Mouse (Mus musculus): ENCODE measurements around the gene Apob. TPM values are rescaled to one million over a fixed set of nuclear protein-coding genes. Genes with fewer than 3 reads are reported as not detected.

Gene Apob
- total and polyA plus RNA-seq, 2 experiments = 469 to 3,713 TPM

DNA sequence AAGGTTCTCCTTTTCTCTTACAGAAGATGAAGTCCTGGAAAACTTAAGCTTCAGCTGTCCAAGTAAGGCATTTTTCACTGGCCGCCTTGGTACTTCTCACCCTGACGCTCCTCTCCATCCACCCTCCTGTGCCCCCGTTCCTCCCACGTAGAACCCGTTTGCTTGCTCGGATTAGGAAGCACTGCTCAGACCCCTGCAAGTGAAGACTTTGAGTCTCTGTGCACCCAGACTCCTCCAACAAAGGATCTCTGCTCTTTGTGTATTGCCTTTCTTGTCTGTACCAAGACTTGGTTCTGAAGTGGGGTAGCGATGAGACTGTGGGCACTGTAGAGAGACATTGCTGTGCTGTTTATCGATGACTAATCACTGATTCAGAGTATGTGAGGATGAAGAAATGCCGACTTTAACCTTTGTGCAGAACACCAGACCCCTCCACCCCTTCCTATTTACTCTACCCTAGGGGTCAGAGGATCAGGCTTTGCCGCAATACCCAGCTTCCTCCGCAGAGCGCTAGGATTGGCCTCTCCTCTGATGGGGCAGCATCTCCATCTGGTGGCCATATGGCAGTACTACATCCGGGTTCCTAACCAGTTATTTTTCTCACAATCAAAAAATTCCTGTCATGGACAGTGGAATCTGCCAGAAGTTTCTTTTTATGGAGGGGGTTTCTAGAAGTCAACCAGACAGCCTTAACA is 889 bp downstream of the Apob start:
- TF ChIP-seq CTCF (IDR thresholded peaks at IDR 0.05; ENCODE audit: low read depth, low read length) = peak; percentile 86
- TF ChIP-seq POLR2A (IDR thresholded peaks at IDR 0.05; ENCODE audit: extremely low read depth, insufficient read depth, low read length) = peak; percentile 19; the same call in 1 of the 2 replicates
- H3K4me1 ChIP-seq (ENCODE audit: control insufficient read depth, insufficient read depth, low read length) = peaks cover 15% of the 10 kb centered on the region
- peak; percentile 92 for DNase-seq (ENCODE audit: extremely low read depth, low read depth, low spot score)
- H3K36me3 ChIP-seq (ENCODE audit: control insufficient read depth, insufficient read depth, low read length) = peaks cover 44% of the 10 kb centered on the region
- H3K4me3 ChIP-seq (ENCODE audit: insufficient read depth, low read depth, low read length) = peak overlapping the region; percentile 65
- no peaks in the 10 kb centered on the region for H3K27me3 ChIP-seq (ENCODE audit: control insufficient read depth, insufficient read depth, low read length)
- peaks cover 13% of the 10 kb centered on the region; the same call in 1 of the 2 replicates for H3K79me2 ChIP-seq (ENCODE audit: control insufficient read depth, insufficient read depth, low read length)
- WGBS = 13% methylated on average over 13 of the region's 13 CpGs
- H3K9ac ChIP-seq (ENCODE audit: low read depth, low read length) = peak overlapping the region; percentile 84
- peak overlapping the region; percentile 82 for H3K27ac ChIP-seq (replicated peaks; ENCODE audit: insufficient read depth, low read depth, low read length)

DNA sequence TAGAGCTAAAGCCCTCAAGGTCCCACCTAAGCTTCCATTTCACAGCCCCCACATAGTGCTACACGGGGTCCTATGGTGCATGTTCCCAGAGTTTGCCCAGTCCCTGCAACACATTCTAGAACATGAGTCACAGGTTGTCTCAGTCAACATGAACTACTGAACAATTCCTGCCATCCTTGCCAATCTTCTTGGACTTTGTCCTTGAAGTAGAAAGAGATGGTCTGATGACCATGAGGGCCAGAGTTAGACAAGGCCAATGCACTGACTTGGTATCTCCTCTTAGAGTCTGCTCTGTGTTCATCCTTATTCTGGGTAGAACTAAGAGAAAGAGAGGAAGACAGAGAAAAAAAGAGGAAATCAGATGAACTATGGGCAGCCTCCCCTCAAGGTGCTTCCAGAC is 7.0 kb downstream of the Apob start:
- Histone ChIP-seq H3K79me2 (ENCODE audit: control insufficient read depth, insufficient read depth, low read length) (peaks cover 5% of the 10 kb centered on the region; the same call in 1 of the 2 replicates), H3K9ac (ENCODE audit: low read depth, low read length) (peak overlapping the region; percentile 50), H3K27ac (replicated peaks; ENCODE audit: insufficient read depth, low read depth, low read length) (peak overlapping the region; percentile 72), H3K27me3 (ENCODE audit: control insufficient read depth, insufficient read depth, low read length) (no peaks in the 10 kb centered on the region), H3K36me3 (ENCODE audit: control insufficient read depth, insufficient read depth, low read length) (peaks cover 97% of the 10 kb centered on the region), H3K4me3 (ENCODE audit: insufficient read depth, low read depth, low read length) (no peak overlapping the region), H3K4me1 (ENCODE audit: control insufficient read depth, insufficient read depth, low read length) (peaks cover 35% of the 10 kb centered on the region)
- no peak for TF ChIP-seq CTCF (IDR thresholded peaks at IDR 0.05; ENCODE audit: low read depth, low read length)
- DNase-seq (ENCODE audit: extremely low read depth, low read depth, low spot score) = peak; percentile 87
- WGBS = 15% methylated on average over 1 of the region's 1 CpGs

DNA sequence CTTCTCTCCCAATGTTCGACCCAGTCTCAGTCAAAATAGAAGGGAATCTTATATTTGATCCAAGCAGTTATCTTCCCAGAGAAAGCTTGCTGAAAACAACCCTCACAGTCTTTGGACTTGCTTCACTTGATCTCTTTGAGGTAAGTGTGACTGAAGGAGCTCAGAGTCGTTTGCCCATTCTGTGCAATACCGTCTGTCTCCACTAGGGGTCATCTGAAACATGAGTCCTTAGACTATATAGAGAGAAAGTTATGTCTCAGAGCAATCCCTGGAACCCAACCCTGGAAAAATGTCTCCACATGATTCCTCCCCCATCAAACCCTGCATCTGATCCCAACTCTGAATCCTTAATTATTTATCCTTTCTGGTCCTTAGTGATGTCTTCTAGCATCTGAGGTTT is 13.4 kb downstream of the Apob start:
- Histone ChIP-seq H3K4me1 (ENCODE audit: control insufficient read depth, insufficient read depth, low read length) (peaks cover 29% of the 10 kb centered on the region), H3K79me2 (ENCODE audit: control insufficient read depth, insufficient read depth, low read length) (no peaks in the 10 kb centered on the region), H3K27ac (replicated peaks; ENCODE audit: insufficient read depth, low read depth, low read length) (no peak overlapping the region), H3K9ac (ENCODE audit: low read depth, low read length) (no peak overlapping the region), H3K27me3 (ENCODE audit: control insufficient read depth, insufficient read depth, low read length) (no peaks in the 10 kb centered on the region), H3K4me3 (ENCODE audit: insufficient read depth, low read depth, low read length) (no peak overlapping the region), H3K36me3 (ENCODE audit: control insufficient read depth, insufficient read depth, low read length) (peaks cover 97% of the 10 kb centered on the region)
- peak; percentile 68 for DNase-seq (ENCODE audit: extremely low read depth, low read depth, low spot score)
- TF ChIP-seq POLR2A (IDR thresholded peaks at IDR 0.05; ENCODE audit: extremely low read depth, insufficient read depth, low read length) (no peak), CTCF (IDR thresholded peaks at IDR 0.05; ENCODE audit: low read depth, low read length) (0 out of 2 replicates have a peak, but pooled peaks have one; percentile 18)
- 8% methylated on average over 3 of the region's 3 CpGs for WGBS

DNA sequence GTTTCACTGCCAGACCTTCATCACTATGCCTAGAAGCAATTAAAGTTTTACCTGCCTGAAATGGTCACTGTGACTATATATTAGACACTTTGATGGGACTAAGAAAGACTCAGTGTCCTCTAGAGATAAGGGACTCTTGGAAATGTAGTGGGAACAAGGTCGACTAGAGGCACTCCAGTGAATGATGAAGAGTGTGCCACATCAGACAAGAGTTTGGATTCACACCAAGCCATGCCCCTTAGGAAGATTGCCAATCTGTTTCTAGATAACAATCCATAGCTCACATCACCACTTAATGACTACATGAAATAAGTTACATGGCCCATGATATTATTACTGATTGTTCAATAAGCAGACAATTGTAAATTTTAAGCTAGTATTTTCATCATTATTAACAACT is 14.1 kb downstream of the Apob start:
- H3K36me3 ChIP-seq (ENCODE audit: control insufficient read depth, insufficient read depth, low read length) = peaks cover 97% of the 10 kb centered on the region
- peaks cover 25% of the 10 kb centered on the region for H3K4me1 ChIP-seq (ENCODE audit: control insufficient read depth, insufficient read depth, low read length)
- TF ChIP-seq POLR2A (IDR thresholded peaks at IDR 0.05; ENCODE audit: extremely low read depth, insufficient read depth, low read length) (no peak), CTCF (IDR thresholded peaks at IDR 0.05; ENCODE audit: low read depth, low read length) (no peak)
- WGBS = 0% methylated on average over 1 of the region's 1 CpGs
- H3K27me3 ChIP-seq (ENCODE audit: control insufficient read depth, insufficient read depth, low read length) = no peaks in the 10 kb centered on the region
- no peaks in the 10 kb centered on the region for H3K79me2 ChIP-seq (ENCODE audit: control insufficient read depth, insufficient read depth, low read length)
- no peak overlapping the region for H3K27ac ChIP-seq (replicated peaks; ENCODE audit: insufficient read depth, low read depth, low read length)
- H3K4me3 ChIP-seq (ENCODE audit: insufficient read depth, low read depth, low read length) = no peak overlapping the region
- no peak overlapping the region for H3K9ac ChIP-seq (ENCODE audit: low read depth, low read length)
- peak; percentile 74 for DNase-seq (ENCODE audit: extremely low read depth, low read depth, low spot score)

DNA sequence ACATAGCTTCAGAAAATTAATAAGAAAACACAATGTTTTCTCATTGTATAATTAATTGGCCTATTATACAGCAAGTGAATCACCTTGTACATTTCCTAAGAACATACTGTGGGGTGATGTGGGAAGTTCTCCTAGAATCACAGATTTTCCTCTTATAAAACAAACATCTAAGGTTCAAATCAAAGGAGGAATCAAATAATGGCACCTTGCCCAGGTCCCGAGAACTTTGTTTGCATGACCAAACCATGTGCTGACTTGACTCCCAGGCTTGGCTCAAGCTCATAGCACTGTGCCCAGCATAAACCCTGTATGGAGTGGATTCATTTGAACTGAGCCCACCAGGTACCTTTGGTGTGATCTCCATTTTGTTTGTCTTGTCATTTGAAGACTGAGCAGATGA is 43.5 kb downstream of the Apob start:
- no peaks in the 10 kb centered on the region for H3K79me2 ChIP-seq (ENCODE audit: control insufficient read depth, insufficient read depth, low read length)
- DNase-seq (ENCODE audit: extremely low read depth, low read depth, low spot score) = peak; percentile 96
- WGBS = 17% methylated on average over 1 of the region's 1 CpGs
- H3K36me3 ChIP-seq (ENCODE audit: control insufficient read depth, insufficient read depth, low read length) = peaks cover 8% of the 10 kb centered on the region
- H3K4me1 ChIP-seq (ENCODE audit: control insufficient read depth, insufficient read depth, low read length) = peaks cover 5% of the 10 kb centered on the region; the same call in 1 of the 2 replicates
- TF ChIP-seq POLR2A (IDR thresholded peaks at IDR 0.05; ENCODE audit: extremely low read depth, insufficient read depth, low read length) (no peak), CTCF (IDR thresholded peaks at IDR 0.05; ENCODE audit: low read depth, low read length) (no peak)
- no peak overlapping the region for H3K27ac ChIP-seq (replicated peaks; ENCODE audit: insufficient read depth, low read depth, low read length)
- no peak overlapping the region for H3K9ac ChIP-seq (ENCODE audit: low read depth, low read length)
- H3K4me3 ChIP-seq (ENCODE audit: insufficient read depth, low read depth, low read length) = no peak overlapping the region
- no peaks in the 10 kb centered on the region for H3K27me3 ChIP-seq (ENCODE audit: control insufficient read depth, insufficient read depth, low read length)

DNA sequence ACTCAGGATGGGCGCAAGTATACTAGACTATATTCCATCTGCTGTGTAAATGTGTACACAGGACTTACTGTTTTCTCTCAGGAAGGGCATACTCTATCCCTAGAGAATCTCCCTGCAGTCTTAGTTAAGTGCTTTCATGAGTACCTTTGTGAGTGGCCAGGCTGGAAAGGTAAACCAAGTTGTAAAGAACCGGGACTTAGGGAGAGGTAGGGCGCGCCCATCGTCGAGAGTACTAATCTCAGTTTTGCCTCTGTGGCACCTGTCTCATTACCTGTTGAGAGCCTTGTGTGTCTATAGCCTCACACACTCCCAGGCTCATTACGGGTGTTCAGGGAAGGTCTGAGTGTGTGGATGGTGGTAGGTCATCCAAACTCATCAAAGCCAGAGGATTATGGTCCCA is 52.1 kb downstream of the Apob start:
- no peaks in the 10 kb centered on the region for H3K79me2 ChIP-seq (ENCODE audit: control insufficient read depth, insufficient read depth, low read length)
- TF ChIP-seq CTCF (IDR thresholded peaks at IDR 0.05; ENCODE audit: low read depth, low read length) = no peak
- no peak for TF ChIP-seq POLR2A (IDR thresholded peaks at IDR 0.05; ENCODE audit: extremely low read depth, insufficient read depth, low read length)
- no peak overlapping the region for H3K9ac ChIP-seq (ENCODE audit: low read depth, low read length)
- no peaks in the 10 kb centered on the region for H3K36me3 ChIP-seq (ENCODE audit: control insufficient read depth, insufficient read depth, low read length)
- no peak overlapping the region for H3K27ac ChIP-seq (replicated peaks; ENCODE audit: insufficient read depth, low read depth, low read length)
- no peaks in the 10 kb centered on the region for H3K4me1 ChIP-seq (ENCODE audit: control insufficient read depth, insufficient read depth, low read length)
- no peak for DNase-seq (ENCODE audit: extremely low read depth, low read depth, low spot score)
- WGBS = 90% methylated on average over 7 of the region's 7 CpGs
- no peaks in the 10 kb centered on the region for H3K27me3 ChIP-seq (ENCODE audit: control insufficient read depth, insufficient read depth, low read length)
- H3K4me3 ChIP-seq (ENCODE audit: insufficient read depth, low read depth, low read length) = no peak overlapping the region
